Mouse (Mus musculus): ENCODE results near the gene Fgfr2. TPM values are rescaled to one million over a fixed set of nuclear protein-coding genes. Genes with fewer than 3 reads are reported as not detected.

The Fgfr2 gene
- polyA plus RNA-seq, 1 experiment, result 59.9 TPM

DNA sequence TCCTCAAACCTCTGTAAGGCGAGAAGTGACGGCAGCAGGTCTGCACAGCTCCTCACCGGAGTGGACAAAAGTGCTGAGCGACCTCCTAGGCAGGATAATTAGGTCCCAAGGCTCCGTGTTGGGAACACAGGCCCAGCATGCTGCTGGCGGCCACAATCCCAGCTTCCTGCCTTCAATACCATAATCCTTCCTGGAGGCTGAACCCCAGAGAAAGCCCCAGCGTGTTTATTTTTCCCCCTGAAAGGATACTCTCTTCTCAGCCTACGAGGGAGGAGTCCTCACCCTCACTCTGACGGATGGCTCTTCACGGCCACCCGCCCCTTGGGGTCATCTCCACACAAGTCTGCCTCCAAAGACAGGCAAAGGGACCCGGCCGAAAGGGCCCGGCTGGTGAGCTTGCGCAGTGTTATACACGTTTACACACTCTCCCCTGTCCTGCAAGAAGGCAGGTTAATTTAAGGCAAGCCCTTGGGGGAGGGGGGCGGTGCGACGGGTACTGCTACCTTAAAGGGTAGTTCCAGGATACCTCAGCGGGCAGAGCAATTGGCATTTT is 2859.3 kb downstream of the Fgfr2 start:
- Histone ChIP-seq H3K4me1 (ENCODE audit: control insufficient read depth, insufficient read depth, low read length) (peaks cover 14% of the 10 kb centered on the region; the same call in 1 of the 2 replicates), H3K4me3 (ENCODE audit: insufficient read depth, low read length) (peak overlapping the region; percentile 92), H3K27ac (ENCODE audit: insufficient read depth, low read length) (peak overlapping the region; percentile 39)
- TF ChIP-seq CTCF (IDR thresholded peaks at IDR 0.05; ENCODE audit: borderline replicate concordance, insufficient read depth, low read length) (no peak), POLR2A (IDR thresholded peaks at IDR 0.05; ENCODE audit: low read depth, low read length) (no peak)

DNA sequence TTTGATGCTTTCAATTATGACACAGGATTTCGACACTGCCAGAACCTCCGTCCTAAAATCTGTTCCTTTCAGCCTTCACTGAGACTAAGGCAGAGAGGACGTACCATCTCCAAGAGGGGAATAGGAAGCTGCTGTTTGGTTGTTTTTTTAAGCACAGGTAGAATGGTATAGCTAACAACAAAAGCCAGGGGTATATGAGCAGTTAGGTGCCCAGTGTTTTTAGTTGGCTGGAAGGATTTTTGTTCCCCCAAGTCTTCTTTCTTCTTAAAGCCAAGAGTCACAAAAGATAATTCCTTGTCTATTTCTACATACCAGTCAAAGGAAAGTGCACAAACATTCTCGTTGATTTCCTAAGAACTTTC is 2859.9 kb downstream of the Fgfr2 start:
- TF ChIP-seq POLR2A (IDR thresholded peaks at IDR 0.05; ENCODE audit: low read depth, low read length), result no peak
- no peak for TF ChIP-seq CTCF (IDR thresholded peaks at IDR 0.05; ENCODE audit: borderline replicate concordance, insufficient read depth, low read length)
- Histone ChIP-seq H3K27ac (ENCODE audit: insufficient read depth, low read length) (peak overlapping the region; percentile 39), H3K4me3 (ENCODE audit: insufficient read depth, low read length) (peak overlapping the region; percentile 92), H3K4me1 (ENCODE audit: control insufficient read depth, insufficient read depth, low read length) (peaks cover 14% of the 10 kb centered on the region; the same call in 1 of the 2 replicates)

DNA sequence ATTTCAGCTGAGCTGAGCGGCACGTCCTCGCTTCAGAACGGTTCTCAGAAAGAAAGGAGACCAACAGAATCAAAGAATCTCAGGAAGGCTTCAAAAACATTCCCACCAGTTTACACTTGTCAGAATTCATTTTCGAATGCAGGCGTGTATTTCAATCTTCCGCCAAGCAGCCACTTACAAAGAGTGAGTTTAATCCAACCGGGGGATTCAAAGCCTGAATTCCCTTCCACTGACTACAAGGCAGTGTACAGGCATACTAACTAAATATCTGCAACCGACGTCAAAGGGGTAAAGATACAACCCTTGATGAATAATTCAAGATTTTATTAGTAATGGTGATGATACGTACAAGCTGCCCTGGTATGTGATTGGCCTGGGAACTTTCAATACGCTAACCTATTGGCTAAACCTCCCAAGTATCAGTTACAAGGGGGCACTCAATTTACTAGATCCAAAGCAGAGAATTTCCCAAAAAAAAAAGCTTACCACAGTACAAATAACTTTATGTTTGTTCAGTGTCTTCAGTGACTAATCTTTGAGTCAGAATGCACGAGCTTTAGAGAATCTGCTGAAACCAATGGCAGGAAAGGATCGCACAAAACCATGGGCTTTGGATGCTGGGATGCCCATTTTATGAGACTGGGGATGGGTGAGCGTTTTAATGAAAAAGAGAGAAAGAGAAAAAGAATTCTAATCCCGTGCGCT is 2860.5 kb downstream of the Fgfr2 start:
- H3K4me1 ChIP-seq (ENCODE audit: control insufficient read depth, insufficient read depth, low read length), result peaks cover 14% of the 10 kb centered on the region; the same call in 1 of the 2 replicates

DNA sequence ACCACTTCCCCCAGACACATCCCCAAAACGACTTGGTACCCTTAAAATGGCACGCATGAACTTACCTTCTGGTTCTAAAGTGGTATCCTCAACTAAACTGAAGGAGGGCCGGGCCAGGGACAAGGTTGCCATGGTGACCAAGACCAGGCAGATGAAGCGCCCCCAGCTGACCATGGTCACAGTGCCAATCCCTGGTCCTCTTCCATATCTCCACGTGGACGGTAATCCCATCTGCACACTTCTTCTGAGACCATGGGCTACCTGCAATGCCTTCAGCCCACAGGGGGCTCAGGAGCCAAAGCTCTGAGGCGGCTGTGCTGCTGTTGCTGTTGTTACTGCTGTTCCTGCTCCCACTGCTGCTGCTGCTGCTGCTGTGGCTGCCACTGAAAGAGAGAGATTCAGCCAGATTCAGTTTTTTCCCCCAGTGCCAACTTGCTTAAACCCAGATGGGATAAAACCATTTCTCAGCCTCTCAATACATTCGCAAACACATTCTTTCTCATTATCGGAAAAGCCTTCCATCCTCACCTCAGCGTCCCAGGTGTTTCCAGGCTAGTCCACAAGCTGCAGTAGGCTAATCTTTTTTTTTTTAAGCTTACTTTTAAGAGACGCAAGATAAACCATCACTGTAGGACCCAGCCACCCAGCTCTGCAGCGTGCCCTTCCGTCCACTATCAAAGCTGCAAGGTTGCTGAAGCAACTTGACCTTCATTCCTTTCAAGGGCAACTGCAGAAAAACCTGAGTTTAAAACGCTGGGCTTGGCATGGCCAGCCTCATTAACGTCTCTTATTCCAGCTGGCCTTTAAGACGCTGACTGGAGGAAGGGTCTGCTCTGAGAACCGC is 2861.2 kb downstream of the Fgfr2 start:
- peak overlapping the region; percentile 7 for H3K4me3 ChIP-seq (ENCODE audit: insufficient read depth, low read length)
- peak overlapping the region; percentile 39 for H3K27ac ChIP-seq (ENCODE audit: insufficient read depth, low read length)
- no peak for TF ChIP-seq CTCF (IDR thresholded peaks at IDR 0.05; ENCODE audit: borderline replicate concordance, insufficient read depth, low read length)
- TF ChIP-seq POLR2A (IDR thresholded peaks at IDR 0.05; ENCODE audit: low read depth, low read length), result no peak
- H3K4me1 ChIP-seq (ENCODE audit: control insufficient read depth, insufficient read depth, low read length), result peaks cover 17% of the 10 kb centered on the region; the same call in 1 of the 2 replicates

More for the DNA sequence above, 2860.5 kb downstream of the Fgfr2 start:
- peak overlapping the region; percentile 39 for H3K27ac ChIP-seq (ENCODE audit: insufficient read depth, low read length)
- TF ChIP-seq POLR2A (IDR thresholded peaks at IDR 0.05; ENCODE audit: low read depth, low read length), result no peak
- peak overlapping the region; percentile 10 for H3K4me3 ChIP-seq (ENCODE audit: insufficient read depth, low read length)

DNA sequence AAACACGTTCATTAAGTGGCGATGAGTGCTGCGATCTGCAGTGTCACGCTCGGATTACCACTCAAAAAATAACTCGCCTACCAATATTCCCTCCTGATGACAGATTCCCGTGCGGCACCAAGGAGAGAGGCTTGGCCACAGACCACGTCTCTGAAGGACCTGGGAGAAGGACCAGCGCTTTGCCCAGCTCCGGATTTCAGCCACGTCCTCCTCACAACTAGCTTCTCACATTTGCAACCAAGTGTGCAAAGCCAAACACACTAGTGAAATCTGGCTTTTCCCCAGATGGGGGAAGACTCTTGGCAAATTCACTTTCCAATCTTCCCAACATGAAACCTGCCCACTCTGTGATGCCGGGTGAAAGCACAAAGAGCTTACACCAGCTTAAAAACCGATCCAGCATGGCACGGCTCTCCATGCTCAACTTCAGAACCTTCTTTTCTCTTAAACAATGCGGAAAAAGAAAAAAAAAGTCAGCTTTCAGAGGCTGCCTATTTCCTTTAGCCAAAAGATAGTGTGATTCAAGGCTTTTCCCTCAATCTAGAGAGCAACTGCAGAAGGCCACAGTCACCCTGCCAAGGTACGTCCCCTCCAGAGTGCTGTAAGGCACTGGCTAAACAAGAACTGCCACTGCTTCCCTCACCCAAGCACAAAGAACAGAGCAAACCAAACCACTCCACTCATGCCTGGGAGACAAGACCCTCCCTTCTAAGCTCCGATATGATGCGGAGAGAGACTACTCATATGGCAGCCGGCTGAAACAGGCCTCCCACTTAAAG is 2862.1 kb downstream of the Fgfr2 start:
- H3K4me1 ChIP-seq (ENCODE audit: control insufficient read depth, insufficient read depth, low read length), result peaks cover 17% of the 10 kb centered on the region; the same call in 1 of the 2 replicates
- H3K27ac ChIP-seq (ENCODE audit: insufficient read depth, low read length), result no peak overlapping the region
- no peak overlapping the region for H3K4me3 ChIP-seq (ENCODE audit: insufficient read depth, low read length)
- TF ChIP-seq CTCF (IDR thresholded peaks at IDR 0.05; ENCODE audit: borderline replicate concordance, insufficient read depth, low read length) (no peak), POLR2A (IDR thresholded peaks at IDR 0.05; ENCODE audit: low read depth, low read length) (no peak)

DNA sequence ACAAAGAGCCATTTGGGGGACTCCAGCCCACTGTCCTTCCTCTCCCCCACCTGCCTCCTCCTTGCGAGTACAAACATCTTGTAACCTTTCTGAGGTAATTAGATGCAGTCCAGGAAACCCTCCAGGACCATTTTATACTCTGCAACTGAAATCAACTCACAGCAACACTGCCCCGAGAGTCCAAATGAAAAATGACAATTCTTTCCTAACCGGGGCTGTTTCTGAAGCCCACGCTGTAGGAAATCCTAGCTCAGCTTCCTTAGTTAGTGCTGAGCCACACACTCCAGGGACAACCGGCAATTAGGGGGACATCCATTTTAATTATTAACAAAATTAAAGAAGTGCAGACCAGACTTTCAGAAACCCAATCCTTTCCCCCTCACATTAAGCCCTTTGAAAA is 2863.1 kb downstream of the Fgfr2 start:
- TF ChIP-seq POLR2A (IDR thresholded peaks at IDR 0.05; ENCODE audit: low read depth, low read length) (no peak), CTCF (IDR thresholded peaks at IDR 0.05; ENCODE audit: borderline replicate concordance, insufficient read depth, low read length) (no peak)
- Histone ChIP-seq H3K4me3 (ENCODE audit: insufficient read depth, low read length) (no peak overlapping the region), H3K4me1 (ENCODE audit: control insufficient read depth, insufficient read depth, low read length) (peaks cover 17% of the 10 kb centered on the region; the same call in 1 of the 2 replicates), H3K27ac (ENCODE audit: insufficient read depth, low read length) (no peak overlapping the region)

DNA sequence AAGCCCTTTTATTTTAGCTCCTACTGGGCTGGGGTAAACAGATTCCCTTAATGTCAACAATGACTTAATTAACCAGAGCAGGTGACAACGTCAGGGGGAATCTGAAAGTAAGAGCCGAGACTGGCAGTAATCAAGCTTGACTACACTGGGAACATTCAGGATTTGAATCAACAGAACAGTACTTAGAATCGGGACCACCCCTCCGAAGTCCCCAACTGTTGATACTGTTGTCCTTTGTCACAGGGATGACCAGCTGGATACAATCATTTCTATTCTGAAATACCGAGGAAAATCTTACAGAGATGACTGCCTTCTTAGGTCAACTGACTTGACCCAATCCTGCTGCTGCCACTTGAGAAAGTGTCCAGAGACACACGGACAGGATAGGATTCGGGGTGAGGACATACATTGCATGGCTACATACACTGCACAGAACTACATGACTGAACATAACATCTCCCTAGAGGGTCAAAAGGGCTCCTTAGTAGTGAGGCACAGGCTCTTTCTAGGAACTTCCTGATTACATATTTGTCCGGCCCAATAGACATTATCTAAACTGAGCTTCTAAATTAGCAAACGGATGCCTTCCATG is 2864.3 kb downstream of the Fgfr2 start:
- H3K4me1 ChIP-seq (ENCODE audit: control insufficient read depth, insufficient read depth, low read length), result peaks cover 20% of the 10 kb centered on the region
- no peak overlapping the region for H3K4me3 ChIP-seq (ENCODE audit: insufficient read depth, low read length)
- H3K27ac ChIP-seq (ENCODE audit: insufficient read depth, low read length), result no peak overlapping the region
- TF ChIP-seq POLR2A (IDR thresholded peaks at IDR 0.05; ENCODE audit: low read depth, low read length) (no peak), CTCF (IDR thresholded peaks at IDR 0.05; ENCODE audit: borderline replicate concordance, insufficient read depth, low read length) (no peak)

DNA sequence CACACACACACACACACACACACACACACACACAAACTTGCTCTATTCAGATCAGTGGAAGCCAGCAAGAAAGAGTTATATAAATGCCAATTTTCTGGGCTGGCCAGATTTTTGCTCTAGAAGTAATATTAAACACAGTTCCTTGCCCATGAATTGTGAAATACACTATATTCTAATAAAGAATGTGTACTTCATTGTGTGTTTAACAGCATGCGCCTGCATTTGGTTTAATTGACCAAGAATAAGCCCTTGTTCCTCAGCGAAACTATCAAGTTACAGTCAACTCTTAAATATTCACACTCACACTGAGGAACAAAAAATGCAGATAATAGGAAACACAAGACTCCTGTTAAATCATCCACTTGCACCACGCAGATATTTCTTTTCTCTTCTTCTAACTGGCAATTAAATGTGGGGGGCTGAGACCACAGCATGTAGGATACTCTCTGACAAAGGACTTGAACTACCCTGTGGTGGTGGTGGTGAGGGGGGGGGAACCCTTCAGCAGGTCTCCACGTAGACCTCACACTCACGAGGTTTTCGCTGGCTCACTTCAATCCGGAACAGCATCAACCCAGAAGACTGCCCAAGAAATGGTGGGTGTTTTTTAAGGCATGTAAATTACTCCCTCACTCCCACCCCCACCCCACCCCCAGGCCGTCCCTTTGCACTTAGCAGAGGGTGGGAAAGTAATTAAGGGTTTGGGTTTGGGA is 2865.0 kb downstream of the Fgfr2 start:
- no peak for TF ChIP-seq CTCF (IDR thresholded peaks at IDR 0.05; ENCODE audit: borderline replicate concordance, insufficient read depth, low read length)
- TF ChIP-seq POLR2A (IDR thresholded peaks at IDR 0.05; ENCODE audit: low read depth, low read length), result no peak
- Histone ChIP-seq H3K27ac (ENCODE audit: insufficient read depth, low read length) (peak overlapping the region; percentile 39), H3K4me1 (ENCODE audit: control insufficient read depth, insufficient read depth, low read length) (peaks cover 23% of the 10 kb centered on the region), H3K4me3 (ENCODE audit: insufficient read depth, low read length) (no peak overlapping the region)
